Mouse (Mus musculus) intestine, embryonic 16.5 days (tissue): ENCODE data around the gene Asxl1. TPM values are rescaled to one million over a fixed set of nuclear protein-coding genes. Genes with fewer than 3 reads are reported as not detected.
A peak's percentile ranks its signal among the peaks of the same experiment; 100 is the strongest.

ENCODE experiments used
- ATAC-seq: fragments of 200-750 bp; cut with Nextera tagmentation; 2 replicates; pipeline ENCODE4 v1.8.0; 2017; ENCODE audit warnings: moderate TSS enrichment, moderate library complexity
- H3K27ac ChIP-seq: fragments of 300-500 bp; sonication (generic); 2 replicates; pipeline ENCODE4 v1.5.1; 2014; ENCODE audit warnings: mild to moderate bottlenecking, low read length
- H3K27me3 ChIP-seq: fragments of 300-500 bp; sonication (generic); replicated peaks from 2 replicates; pipeline ENCODE4 v1.6.1; 2014; ENCODE audit warnings: low read length, control low read depth, mixed read lengths; ENCODE audit not compliant: control insufficient read depth, insufficient read depth
- H3K36me3 ChIP-seq: fragments of 300-500 bp; sonication (generic); 2 replicates; pipeline ENCODE4 v1.6.1; 2014; ENCODE audit warnings: low read length, control low read depth; ENCODE audit not compliant: control insufficient read depth, insufficient read depth
- H3K4me1 ChIP-seq: fragments of 300-500 bp; sonication (generic); 2 replicates; pipeline ENCODE4 v1.6.1; 2014; ENCODE audit warnings: low read length, control low read depth, mixed read lengths; ENCODE audit not compliant: control insufficient read depth, insufficient read depth
- H3K4me2 ChIP-seq: fragments of 300-500 bp; sonication (generic); 2 replicates; pipeline ENCODE4 v1.6.1; 2014; ENCODE audit warnings: low read depth, low read length, control low read depth
- H3K4me3 ChIP-seq: fragments of 300-500 bp; sonication (generic); 2 replicates; pipeline ENCODE4 v1.5.1; 2014; ENCODE audit warnings: mild to moderate bottlenecking, low read length
- H3K9ac ChIP-seq: fragments of 300-500 bp; sonication (generic); 2 replicates; pipeline ENCODE4 v1.6.1; 2014; ENCODE audit warnings: low read depth, low read length
- H3K9me3 ChIP-seq: fragments of 300-500 bp; sonication (generic); 2 replicates; pipeline ENCODE4 v1.6.1; 2016; ENCODE audit warnings: low read length, control low read depth; ENCODE audit not compliant: control insufficient read depth
- WGBS: fragments of 180-500 bp; shearing (Covaris S2); extraction: QIAGEN DNeasy Blood & Tissue Kit; methylation state at CpG from one replicate; pipeline ENCODE4 v1.1.7; 2014; 5-methylcytosine and 5-hydroxymethylcytosine counted together
- polyA plus RNA-seq: library from polyadenylated mRNA; unstranded; fragments of >200 nt; fragmentation: Nextera tagmentation; extraction: Ambion mirVana; gene quantifications from 2 replicates; pipeline ENCODE4 v1.2.1, GENCODE M21; 2015

Asxl1 gene
- 6.8 and 6.9 TPM in 2 replicates for polyA plus RNA-seq

- Histone ChIP-seq H3K36me3 (no peaks in the 10 kb centered on the region), H3K4me1 (peaks cover 34% of the 10 kb centered on the region), H3K27me3 (no peaks in the 10 kb centered on the region), H3K9ac (peak within 1 kb of the TSS; percentile 93), H3K4me2 (peak within 1 kb of the TSS; percentile 69), H3K4me3 (peak within 1 kb of the TSS; percentile 92), H3K9me3 (no peaks in the 10 kb centered on the region), H3K27ac (peak within 1 kb of the TSS; percentile 99)
- ATAC-seq, result peak; percentile 96
- WGBS, result under 1% methylated on average over 64 of the region's 79 CpGs
Observed at GRCm38 (mm10) chr2:153345454-153346220, at the start of gene Asxl1. Asxl1 (plus strand) TSS chr2:153345829.

GRCm38 (mm10) chr2:153297771-153298170 is 47.9 kb upstream of the Asxl1 start:
- H3K9me3 ChIP-seq, result no peaks in the 10 kb centered on the region
- WGBS, result 81% methylated on average over 4 of the region's 4 CpGs
- no peak overlapping the region for H3K9ac ChIP-seq
- H3K4me2 ChIP-seq, result no peak overlapping the region
- no peaks in the 10 kb centered on the region for H3K27me3 ChIP-seq
- no peak overlapping the region for H3K27ac ChIP-seq
- H3K36me3 ChIP-seq, result no peaks in the 10 kb centered on the region
- 0 out of 2 replicates have a peak, but pooled peaks cover 3% of the 10 kb centered on the region for H3K4me1 ChIP-seq
- ATAC-seq, result no peak
- no peak overlapping the region for H3K4me3 ChIP-seq

- no peak overlapping the region for H3K27ac ChIP-seq
- no peaks in the 10 kb centered on the region for H3K9me3 ChIP-seq
- no peak overlapping the region for H3K4me3 ChIP-seq
- no peak for ATAC-seq
- H3K4me1 ChIP-seq, result 0 out of 2 replicates have a peak, but pooled peaks cover 3% of the 10 kb centered on the region
- no peak overlapping the region for H3K4me2 ChIP-seq
- no peak overlapping the region for H3K9ac ChIP-seq
- H3K27me3 ChIP-seq, result no peaks in the 10 kb centered on the region
- 57% methylated on average over 4 of the region's 4 CpGs for WGBS
- no peaks in the 10 kb centered on the region for H3K36me3 ChIP-seq
Observed at GRCm38 (mm10) chr2:153298460-153298859, 47.2 kb upstream of the Asxl1 start.

GRCm38 (mm10) chr2:153298863-153299262 is 46.8 kb upstream of the Asxl1 start:
- H3K27ac ChIP-seq, result no peak overlapping the region
- no peaks in the 10 kb centered on the region for H3K27me3 ChIP-seq
- H3K4me1 ChIP-seq, result 0 out of 2 replicates have a peak, but pooled peaks cover 3% of the 10 kb centered on the region
- no peaks in the 10 kb centered on the region for H3K9me3 ChIP-seq
- 62% methylated on average over 4 of the region's 4 CpGs for WGBS
- H3K4me2 ChIP-seq, result no peak overlapping the region
- ATAC-seq, result no peak; the same call in 1 of the 2 replicates
- no peak overlapping the region for H3K4me3 ChIP-seq
- no peak overlapping the region for H3K9ac ChIP-seq
- H3K36me3 ChIP-seq, result no peaks in the 10 kb centered on the region

GRCm38 (mm10) chr2:153301123-153301522 is 44.5 kb upstream of the Asxl1 start:
- Histone ChIP-seq H3K4me1 (peaks cover 7% of the 10 kb centered on the region; the same call in 1 of the 2 replicates), H3K27me3 (no peaks in the 10 kb centered on the region), H3K4me3 (no peak overlapping the region), H3K27ac (no peak overlapping the region), H3K4me2 (no peak overlapping the region), H3K9me3 (no peaks in the 10 kb centered on the region), H3K36me3 (no peaks in the 10 kb centered on the region), H3K9ac (no peak overlapping the region)
- ATAC-seq, result no peak
- 95% methylated on average over 5 of the region's 5 CpGs for WGBS

- Histone ChIP-seq H3K27ac (0 out of 2 replicates have a peak overlapping the region, but pooled peaks have one; percentile 11), H3K36me3 (no peaks in the 10 kb centered on the region), H3K4me1 (peaks cover 5% of the 10 kb centered on the region; the same call in 1 of the 2 replicates), H3K4me3 (no peak overlapping the region), H3K27me3 (no peaks in the 10 kb centered on the region), H3K9me3 (no peaks in the 10 kb centered on the region), H3K4me2 (no peak overlapping the region), H3K9ac (no peak overlapping the region)
- ATAC-seq, result peak; percentile 59; the same call in 1 of the 2 replicates
- WGBS, result 60% methylated on average over 6 of the region's 6 CpGs
Observed at GRCm38 (mm10) chr2:153305240-153305639, 40.4 kb upstream of the Asxl1 start.

- Histone ChIP-seq H3K9ac (no peak overlapping the region), H3K4me2 (no peak overlapping the region), H3K36me3 (no peaks in the 10 kb centered on the region), H3K9me3 (no peaks in the 10 kb centered on the region), H3K4me3 (no peak overlapping the region), H3K27me3 (no peaks in the 10 kb centered on the region), H3K27ac (no peak overlapping the region), H3K4me1 (peaks cover 5% of the 10 kb centered on the region; the same call in 1 of the 2 replicates)
- 0 out of 2 replicates have a peak, but pooled peaks have one; percentile 24 for ATAC-seq
- WGBS, result 64% methylated on average over 7 of the region's 7 CpGs
Observed at GRCm38 (mm10) chr2:153308586-153308985, 37.0 kb upstream of the Asxl1 start.

GRCm38 (mm10) chr2:153309106-153309505 is 36.5 kb upstream of the Asxl1 start:
- WGBS, result 67% methylated on average over 8 of the region's 8 CpGs
- Histone ChIP-seq H3K4me3 (no peak overlapping the region), H3K4me1 (peaks cover 5% of the 10 kb centered on the region; the same call in 1 of the 2 replicates), H3K4me2 (no peak overlapping the region), H3K27ac (no peak overlapping the region), H3K9me3 (no peaks in the 10 kb centered on the region), H3K9ac (no peak overlapping the region), H3K36me3 (no peaks in the 10 kb centered on the region), H3K27me3 (no peaks in the 10 kb centered on the region)
- ATAC-seq, result no peak

- Histone ChIP-seq H3K4me3 (no peak overlapping the region), H3K9me3 (no peaks in the 10 kb centered on the region), H3K27ac (no peak overlapping the region), H3K4me1 (peaks cover 2% of the 10 kb centered on the region; the same call in 1 of the 2 replicates), H3K27me3 (no peaks in the 10 kb centered on the region), H3K36me3 (no peaks in the 10 kb centered on the region), H3K4me2 (no peak overlapping the region), H3K9ac (no peak overlapping the region)
- WGBS, result 78% methylated on average over 6 of the region's 6 CpGs
- ATAC-seq, result no peak
Observed at GRCm38 (mm10) chr2:153310228-153310627, 35.4 kb upstream of the Asxl1 start.
